Mouse (Mus musculus): ENCODE data around the gene Irx1. TPM values are rescaled to one million over a fixed set of nuclear protein-coding genes. Genes with fewer than 3 reads are reported as not detected.

The Irx1 gene
- 1.4 and 3.2 TPM in 2 replicates for polyA plus RNA-seq (2015; fragmentation: Nextera tagmentation; extraction: Ambion mirVana)

GRCm38 (mm10) chr13:71963356-71964351 is at the start of gene Irx1:
TSS of gene Irx1 (minus strand) at chr13:71963723.
- peak within 1 kb of the TSS; percentile 46 for H3K27ac ChIP-seq (replicated peaks)
- peak within 1 kb of the TSS; percentile 43 for H3K4me3 ChIP-seq (replicated peaks)
- under 1% methylated on average over 82 of the region's 100 CpGs for WGBS
- H3K36me3 ChIP-seq = no peaks in the 10 kb centered on the region
- peak within 1 kb of the TSS; percentile 45 for H3K9ac ChIP-seq (replicated peaks)
- peak; percentile 64 for ATAC-seq (ENCODE audit: low FRiP score)
- peaks cover 42% of the 10 kb centered on the region for H3K4me1 ChIP-seq
- H3K9me3 ChIP-seq (replicated peaks) = no peaks in the 10 kb centered on the region
- peaks cover 89% of the 10 kb centered on the region for H3K27me3 ChIP-seq (replicated peaks)
- peak within 1 kb of the TSS; percentile 68 for H3K4me2 ChIP-seq

DNA sequence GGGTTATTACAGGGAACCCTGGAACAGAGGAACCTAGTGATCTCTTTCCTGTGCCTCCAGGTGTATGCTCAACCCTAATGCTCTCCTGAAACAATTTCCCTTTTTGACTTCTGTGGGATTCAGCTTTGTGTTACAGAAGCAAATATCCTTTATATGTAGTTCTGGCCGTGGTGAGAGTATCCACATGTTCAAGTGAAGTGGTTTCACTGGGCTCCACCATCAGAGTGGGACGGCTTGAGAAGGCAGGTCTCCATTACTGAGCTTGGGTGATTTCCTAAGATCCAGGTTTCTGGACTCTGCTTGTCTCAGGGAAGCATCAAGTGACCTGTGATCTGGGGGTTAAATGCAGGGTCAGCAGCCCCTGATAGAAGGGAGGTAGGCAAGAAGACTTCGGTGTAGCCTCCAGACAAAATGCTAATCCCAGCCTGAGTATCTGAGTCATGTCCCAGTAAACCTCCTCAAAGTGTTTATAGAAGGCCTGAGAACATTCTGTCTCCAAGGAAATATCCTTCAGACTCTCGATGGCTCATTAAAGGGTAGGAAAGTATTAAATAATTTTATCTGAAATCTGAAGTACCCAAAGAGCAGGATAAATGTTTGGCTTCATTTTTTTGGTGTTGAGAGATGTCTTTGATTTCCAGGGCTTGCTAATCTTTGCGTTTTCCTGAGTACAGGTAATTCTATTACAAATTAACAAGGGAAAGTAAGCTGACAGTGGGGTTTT is 16.6 kb upstream of the Irx1 start:
- no peak for ATAC-seq (ENCODE audit: low FRiP score)
- 0 out of 2 replicates have a peak, but pooled peaks cover 28% of the 10 kb centered on the region for H3K27me3 ChIP-seq (replicated peaks)

DNA sequence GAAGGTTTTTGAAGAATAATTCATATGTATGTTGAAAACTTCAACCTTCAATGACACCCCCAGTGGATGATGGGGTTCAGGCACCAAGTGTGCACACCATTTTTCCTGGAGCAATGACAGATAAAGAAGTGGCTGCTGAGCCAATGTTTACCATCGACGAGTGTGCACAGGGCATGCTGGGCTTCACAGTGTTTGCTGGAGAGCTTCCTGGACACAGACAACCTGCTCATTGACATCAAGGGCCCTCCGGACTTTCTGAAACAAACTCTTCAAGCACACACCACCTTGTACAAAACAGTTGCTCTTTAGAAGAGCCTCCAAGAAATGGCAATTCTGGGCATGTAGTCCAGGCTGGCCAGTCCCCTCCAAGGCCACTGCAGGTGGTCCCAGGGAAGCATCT is 12.2 kb upstream of the Irx1 start:
- H3K9me3 ChIP-seq (replicated peaks) = no peaks in the 10 kb centered on the region
- H3K27me3 ChIP-seq (replicated peaks) = peaks cover 42% of the 10 kb centered on the region
- H3K4me2 ChIP-seq = no peak overlapping the region
- 93% methylated on average over 3 of the region's 3 CpGs for WGBS
- ATAC-seq (ENCODE audit: low FRiP score) = no peak
- no peak overlapping the region for H3K4me3 ChIP-seq (replicated peaks)
- no peak overlapping the region for H3K9ac ChIP-seq (replicated peaks)
- no peaks in the 10 kb centered on the region for H3K4me1 ChIP-seq
- no peaks in the 10 kb centered on the region for H3K36me3 ChIP-seq
- H3K27ac ChIP-seq (replicated peaks) = no peak overlapping the region

More for the DNA sequence above, 16.6 kb upstream of the Irx1 start:
- no peak overlapping the region for H3K9ac ChIP-seq (replicated peaks)
- WGBS = 79% methylated on average over 5 of the region's 5 CpGs
- no peaks in the 10 kb centered on the region for H3K4me1 ChIP-seq
- H3K4me2 ChIP-seq = no peak overlapping the region
- no peak overlapping the region for H3K4me3 ChIP-seq (replicated peaks)
- H3K36me3 ChIP-seq = no peaks in the 10 kb centered on the region
- no peaks in the 10 kb centered on the region for H3K9me3 ChIP-seq (replicated peaks)
- no peak overlapping the region for H3K27ac ChIP-seq (replicated peaks)

DNA sequence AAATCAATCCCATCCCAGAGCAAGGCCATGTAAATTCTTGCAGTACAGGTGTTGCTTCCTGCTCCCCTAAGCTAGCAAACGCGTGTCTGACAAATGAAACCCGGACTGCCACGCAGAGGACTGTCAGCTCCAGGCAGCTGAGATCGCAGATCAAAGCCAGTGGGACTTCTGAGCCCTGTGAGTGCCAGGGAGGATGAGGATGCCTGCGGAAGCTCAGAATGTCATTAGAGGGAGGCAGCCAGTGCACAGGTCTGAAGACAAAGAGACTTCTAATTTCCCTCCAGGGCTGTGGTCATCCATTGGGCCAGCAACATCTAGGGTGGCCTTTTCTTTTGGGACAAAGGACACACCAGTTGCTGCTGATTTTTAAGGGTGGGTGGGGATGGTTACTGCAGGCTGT is 4.8 kb upstream of the Irx1 start:
- Histone ChIP-seq H3K27ac (replicated peaks) (no peak overlapping the region), H3K9ac (replicated peaks) (no peak overlapping the region), H3K27me3 (replicated peaks) (peaks cover 92% of the 10 kb centered on the region), H3K9me3 (replicated peaks) (no peaks in the 10 kb centered on the region), H3K4me2 (peak overlapping the region; percentile 33; the same call in 1 of the 2 replicates), H3K36me3 (no peaks in the 10 kb centered on the region), H3K4me3 (replicated peaks) (no peak overlapping the region), H3K4me1 (peaks cover 21% of the 10 kb centered on the region)
- WGBS = under 1% methylated on average over 6 of the region's 6 CpGs
- ATAC-seq (ENCODE audit: low FRiP score) = no peak

GRCm38 (mm10) chr13:71967341-71968250 is 4.1 kb upstream of the Irx1 start:
- ATAC-seq (ENCODE audit: low FRiP score) = no peak
- Histone ChIP-seq H3K4me1 (peaks cover 28% of the 10 kb centered on the region), H3K27me3 (replicated peaks) (peaks cover 91% of the 10 kb centered on the region), H3K36me3 (no peaks in the 10 kb centered on the region), H3K9ac (replicated peaks) (no peak overlapping the region), H3K27ac (replicated peaks) (no peak overlapping the region), H3K9me3 (replicated peaks) (no peaks in the 10 kb centered on the region), H3K4me3 (replicated peaks) (no peak overlapping the region), H3K4me2 (peak overlapping the region; percentile 33; the same call in 1 of the 2 replicates)
- 5% methylated on average over 28 of the region's 28 CpGs for WGBS

- no peak overlapping the region for H3K4me3 ChIP-seq (replicated peaks)
- H3K36me3 ChIP-seq = no peaks in the 10 kb centered on the region
- H3K27ac ChIP-seq (replicated peaks) = no peak overlapping the region
- WGBS = 38% methylated on average over 2 of the region's 2 CpGs
- H3K9ac ChIP-seq (replicated peaks) = no peak overlapping the region
- H3K9me3 ChIP-seq (replicated peaks) = no peaks in the 10 kb centered on the region
- ATAC-seq (ENCODE audit: low FRiP score) = no peak
- H3K4me1 ChIP-seq = peaks cover 30% of the 10 kb centered on the region
- peaks cover 91% of the 10 kb centered on the region for H3K27me3 ChIP-seq (replicated peaks)
- H3K4me2 ChIP-seq = no peak overlapping the region
These were observed 3.1 kb upstream of the Irx1 start for GRCm38 (mm10) chr13:71966631-71967030.

- no peak overlapping the region for H3K27ac ChIP-seq (replicated peaks)
- no peaks in the 10 kb centered on the region for H3K36me3 ChIP-seq
- peaks cover 89% of the 10 kb centered on the region for H3K27me3 ChIP-seq (replicated peaks)
- WGBS = 8% methylated on average over 13 of the region's 13 CpGs
- H3K4me1 ChIP-seq = peaks cover 37% of the 10 kb centered on the region
- H3K4me2 ChIP-seq = peak overlapping the region; percentile 68
- no peaks in the 10 kb centered on the region for H3K9me3 ChIP-seq (replicated peaks)
- no peak overlapping the region for H3K9ac ChIP-seq (replicated peaks)
- peak overlapping the region; percentile 43; the same call in 1 of the 2 replicates for H3K4me3 ChIP-seq (replicated peaks)
- no peak for ATAC-seq (ENCODE audit: low FRiP score)
These were observed 843 bp upstream of the Irx1 start for GRCm38 (mm10) chr13:71964366-71964765.

DNA sequence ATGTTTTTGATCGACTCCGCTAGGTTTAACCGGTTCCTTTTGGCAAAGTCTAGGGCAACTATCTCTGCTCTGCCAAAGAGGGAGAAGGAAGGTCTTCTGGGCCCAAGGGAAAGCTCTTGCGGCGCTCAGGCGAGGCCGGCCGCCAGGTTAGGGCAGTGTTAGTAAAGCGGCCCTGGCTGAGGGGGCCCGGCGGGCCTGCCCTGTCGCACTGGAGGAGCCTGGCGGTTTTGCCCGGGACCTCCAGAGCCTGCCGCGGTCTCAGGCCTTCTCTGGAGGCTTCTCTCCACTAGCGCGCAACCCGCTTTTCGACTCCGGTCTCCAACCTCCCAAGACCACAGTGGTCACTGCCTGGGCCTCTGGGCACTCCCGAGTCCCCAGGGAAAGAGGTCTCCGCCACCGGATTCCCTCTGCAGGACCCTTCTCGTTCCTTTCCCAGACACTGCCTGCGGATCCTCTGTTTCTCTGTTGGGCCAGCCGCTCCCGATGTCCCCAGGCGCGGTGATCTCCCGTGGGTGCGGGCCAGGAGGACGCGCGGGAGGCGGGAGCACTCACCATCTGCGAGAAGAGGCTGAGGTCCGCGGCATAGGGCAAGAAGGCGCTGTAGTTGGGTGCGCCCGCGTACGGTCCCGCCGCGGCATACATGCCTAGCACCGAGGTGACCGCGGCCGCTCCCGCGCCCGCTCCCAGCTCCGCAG is 715 bp downstream of the Irx1 start:
- H3K4me1 ChIP-seq = peaks cover 43% of the 10 kb centered on the region
- H3K9me3 ChIP-seq (replicated peaks) = no peaks in the 10 kb centered on the region
- peak overlapping the region; percentile 43 for H3K4me3 ChIP-seq (replicated peaks)
- ATAC-seq (ENCODE audit: low FRiP score) = peak; percentile 37; the same call in 1 of the 2 replicates
- H3K36me3 ChIP-seq = no peaks in the 10 kb centered on the region
- peaks cover 83% of the 10 kb centered on the region for H3K27me3 ChIP-seq (replicated peaks)
- H3K27ac ChIP-seq (replicated peaks) = peak overlapping the region; percentile 46
- peak overlapping the region; percentile 45 for H3K9ac ChIP-seq (replicated peaks)
- peak overlapping the region; percentile 68 for H3K4me2 ChIP-seq
- under 1% methylated on average over 55 of the region's 55 CpGs for WGBS

DNA sequence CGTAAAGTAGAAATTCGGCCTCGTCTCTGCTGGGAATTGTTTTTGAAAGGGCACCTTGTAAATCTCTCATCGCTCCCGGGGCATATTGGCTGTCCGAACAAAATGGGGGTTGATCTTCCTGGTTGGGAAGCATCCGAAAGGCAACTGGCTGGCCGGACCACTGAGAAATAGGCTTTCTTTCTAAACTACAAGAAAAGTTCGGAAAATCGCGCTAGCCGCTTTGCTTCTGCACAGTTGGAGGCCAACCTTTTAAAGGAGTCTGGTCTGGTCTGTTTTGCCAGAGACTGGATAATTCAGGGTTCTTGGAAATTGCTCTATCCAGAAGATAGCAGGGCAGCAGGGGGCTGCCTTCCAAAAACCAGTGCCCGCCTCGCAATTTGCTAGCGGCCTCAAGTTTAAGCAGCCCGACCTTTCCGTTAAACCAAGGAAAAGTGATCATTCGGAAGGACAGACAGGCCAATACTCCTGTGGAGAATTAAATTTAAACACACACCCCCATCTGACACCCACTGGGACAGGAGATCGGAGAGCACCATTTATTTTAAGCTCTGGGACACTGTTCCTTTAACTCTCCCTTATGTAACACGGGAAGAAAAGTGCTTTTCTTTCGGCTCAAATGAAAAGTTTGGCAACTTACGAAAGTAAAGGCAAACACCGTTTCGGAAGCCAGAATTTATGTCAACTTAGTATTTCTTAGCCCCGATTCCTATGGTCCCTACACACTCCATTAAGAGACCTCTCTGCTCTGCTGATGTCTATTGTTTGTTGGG is 1.4 kb downstream of the Irx1 start:
- peak overlapping the region; percentile 68 for H3K4me2 ChIP-seq
- peak overlapping the region; percentile 43 for H3K4me3 ChIP-seq (replicated peaks)
- peak overlapping the region; percentile 45 for H3K9ac ChIP-seq (replicated peaks)
- no peaks in the 10 kb centered on the region for H3K36me3 ChIP-seq
- peaks cover 38% of the 10 kb centered on the region for H3K4me1 ChIP-seq
- ATAC-seq (ENCODE audit: low FRiP score) = no peak
- WGBS = 2% methylated on average over 25 of the region's 25 CpGs
- H3K27ac ChIP-seq (replicated peaks) = no peak overlapping the region; the same call in 1 of the 2 replicates
- H3K9me3 ChIP-seq (replicated peaks) = no peaks in the 10 kb centered on the region
- H3K27me3 ChIP-seq (replicated peaks) = peaks cover 78% of the 10 kb centered on the region
